Mouse (Mus musculus): Measurements from ENCODE around the gene Sez6l2. TPM values are rescaled to one million over a fixed set of nuclear protein-coding genes. Genes with fewer than 3 reads are reported as not detected.

Gene Sez6l2
- total RNA-seq, 2 experiments from 2014 or later, result 1.6 to 1.7 TPM

Other genes with a start within 250 kb of the Sez6l2 start
- gene Coro1a, start 242.8 kb upstream of the Sez6l2 start, total RNA-seq (2021), result 1 to 10 TPM; 2.1 to 3.3 TPM
- gene Mapk3, start 191.0 kb upstream of the Sez6l2 start, total RNA-seq (2021), result 10 to 100 TPM; 21.4 to 23.8 TPM
- 1 to 10 TPM in 1 of 2 experiments, under 1 TPM in 1; 0.49 to 1.6 TPM for gene Gdpd3, start 184.2 kb upstream of the Sez6l2 start, total RNA-seq (2021)
- gene Ypel3, start 173.6 kb upstream of the Sez6l2 start, total RNA-seq (2021), result 10 to 100 TPM; 63.8 to 69.0 TPM
- gene Tbx6, start 169.1 kb upstream of the Sez6l2 start, total RNA-seq (2021), result under 1 TPM; 0.20 to 0.62 TPM
- gene Ppp4c, start 158.1 kb upstream of the Sez6l2 start, total RNA-seq (2021), result 10 to 100 TPM; 21.7 to 26.8 TPM
- 10 to 100 TPM; 50.5 to 55.3 TPM for gene Fam57b, start 152.9 kb upstream of the Sez6l2 start, total RNA-seq (2021)
- not detected for gene 4930451I11Rik, start 118.9 kb upstream of the Sez6l2 start, total RNA-seq (2021)
- gene Doc2a, start 103.1 kb upstream of the Sez6l2 start, total RNA-seq (2021), result not detected
- gene Hirip3, start 88.6 kb upstream of the Sez6l2 start, total RNA-seq (2021), result 1 to 10 TPM; 4.2 to 5.0 TPM
- 10 to 100 TPM; 11.2 to 11.8 TPM for gene Ino80e, start 88.2 kb upstream of the Sez6l2 start, total RNA-seq (2021)
- gene Taok2, start 65.9 kb upstream of the Sez6l2 start, total RNA-seq (2021), result 10 to 100 TPM; 20.3 to 26.4 TPM
- gene Tmem219, start 27.6 kb upstream of the Sez6l2 start, total RNA-seq (2021), result 1 to 10 TPM; 8.2 to 9.1 TPM
- 1 to 10 TPM; 1.8 to 2.2 TPM for gene Kctd13, start 21.7 kb upstream of the Sez6l2 start, total RNA-seq (2021)
- not detected for gene Asphd1, start 981 bp upstream of the Sez6l2 start, total RNA-seq (2021)
- gene Cdipt, start 25.4 kb downstream of the Sez6l2 start, total RNA-seq (2021), result 10 to 100 TPM; 30.5 to 31.2 TPM
- gene Cdiptos, start 25.5 kb downstream of the Sez6l2 start, total RNA-seq (2021), result not detected
- 10 to 100 TPM; 20.4 to 23.3 TPM for gene Mvp, start 64.1 kb downstream of the Sez6l2 start, total RNA-seq (2021)
- gene Pagr1b, start 65.9 kb downstream of the Sez6l2 start, total RNA-seq (2021), result not detected
- gene Pagr1a, start 66.8 kb downstream of the Sez6l2 start, total RNA-seq (2021), result 1 to 10 TPM; 2.4 to 8.7 TPM
- 10 to 100 TPM; 15.9 to 17.5 TPM for gene Gm42742, start 70.5 kb downstream of the Sez6l2 start, total RNA-seq (2021)
- under 1 TPM; 0.77 to 0.86 TPM for gene Prrt2, start 70.6 kb downstream of the Sez6l2 start, total RNA-seq (2021)
- gene Maz, start 76.5 kb downstream of the Sez6l2 start, total RNA-seq (2021), result 10 to 100 TPM; 64.0 to 66.1 TPM
- gene Kif22, start 91.9 kb downstream of the Sez6l2 start, total RNA-seq (2021), result 1 to 10 TPM; 1.8 to 2.3 TPM
- not detected for gene Zg16, start 136.8 kb downstream of the Sez6l2 start, total RNA-seq (2021)
- under 1 TPM; 0.59 to 0.91 TPM for gene AI467606, start 140.8 kb downstream of the Sez6l2 start, total RNA-seq (2021)
- gene Qprt, start 171.7 kb downstream of the Sez6l2 start, total RNA-seq (2021), result under 1 TPM; 0.43 to 0.51 TPM
- gene Spn, start 187.3 kb downstream of the Sez6l2 start, total RNA-seq (2021), result under 1 TPM; 0.13 to 0.16 TPM
- 10 to 100 TPM; 26.2 to 28.2 TPM for gene Cd2bp2, start 245.5 kb downstream of the Sez6l2 start, total RNA-seq (2021)